9 mouse cellular contexts compared by ENCODE assay signal in genomic region chr4:97777706-97778176, GRCm38 (mm10). TPM values are rescaled to one million over a fixed set of nuclear protein-coding genes. Genes with fewer than 3 reads are reported as not detected.
DNase-seq lines count a peak whose midpoint lies in the region; ATAC-seq and TF ChIP-seq lines count a peak whose summit lies in the region.
"Had no signal": no experiment of that assay in that cellular context is flagged by ENCODE, and none has a peak within 500 bp of the region (broad histone marks: within the 10 kb centered on the region; RNA-seq: fewer than 3 reads in every experiment).

E130114P18Rik (minus strand) TSS chr4:97778078.

- no peaks in the 10 kb centered on the region for H3K27me3 ChIP-seq in G1E (ENCODE audit: insufficient read depth, low read length)
- no peaks in the 10 kb centered on the region for H3K27me3 ChIP-seq in forebrain, embryonic 15.5 days

- H3K4me3 ChIP-seq in G1E (ENCODE audit: low read depth, low read length) = peak within 1 kb of the TSS; percentile 64
- H3K4me3 ChIP-seq in forebrain, embryonic 15.5 days = peak within 1 kb of the TSS; percentile 83

- ATAC-seq in G1E (ENCODE audit: extremely low read depth, insufficient number of reproducible peaks, low FRiP score, poor library complexity, severe bottlenecking) = no peak
- peak; percentile 68 for ATAC-seq in forebrain, embryonic 15.5 days (replicated peaks)

- H3K4me1 ChIP-seq in G1E (ENCODE audit: insufficient read depth, low read depth, low read length) = no peaks in the 10 kb centered on the region
- peaks cover 45% of the 10 kb centered on the region for H3K4me1 ChIP-seq in forebrain, embryonic 15.5 days

- WGBS in forebrain, embryonic 15.5 days = 1% methylated on average over 35 of the region's 37 CpGs

- peaks cover 16% of the 10 kb centered on the region for H3K9me3 ChIP-seq in G1E (replicated peaks)
- H3K9me3 ChIP-seq in forebrain, embryonic 15.5 days = no peaks in the 10 kb centered on the region

- peak within 1 kb of the TSS; percentile 55 for H3K4me2 ChIP-seq in forebrain, embryonic 15.5 days (replicated peaks)

- peak within 1 kb of the TSS; percentile 97 for H3K27ac ChIP-seq in forebrain, embryonic 15.5 days (replicated peaks)

- no peak for TF ChIP-seq CTCF in G1E (IDR thresholded peaks at IDR 0.05; ENCODE audit: low read depth, low read length)

- no peak for DNase-seq in G1E (ENCODE audit: low spot score)
- peak; percentile 65 for DNase-seq in cerebellum, adult 11 months
- DNase-seq in heart, postnatal 36 days = peak; percentile 65 to 74
- DNase-seq in kidney, postnatal 36 days = peak; percentile 84
- DNase-seq in lung, postnatal 14 days = peak; percentile 60
- DNase-seq in ovary, postnatal 36 days (ENCODE audit: low spot score) = peak; percentile 69
- peak; percentile 51 for DNase-seq in thymus, postnatal 4 days

- peak within 1 kb of the TSS; percentile 92 for H3K9ac ChIP-seq in forebrain, embryonic 15.5 days (replicated peaks)

- intact Hi-C loops in heart, postnatal 36 days (cut with DNase I) = loop anchor here (1.0 to 5.0 kb wide), 6 partner anchors 91 to 329 kb away; no protein-coding TSS in a partner anchor

- H3K36me3 ChIP-seq in G1E (replicated peaks) = no peaks in the 10 kb centered on the region
- H3K36me3 ChIP-seq in forebrain, embryonic 15.5 days = no peaks in the 10 kb centered on the region

RNA-seq across cellular contexts. Expression of gene E130114P18Rik, which starts in this region (rescaled TPM):
- total RNA-seq in G1E (2014; fragmentation: Nextera tagmentation) = not detected in 2 replicates
- total RNA-seq in G1E (2017) = 0.11 TPM in 1 of 2 replicates, not detected in the other
- polyA plus RNA-seq in G1E (2012) = not detected in 2 replicates
- 39.8 and 45.7 TPM in 2 replicates for polyA plus RNA-seq in forebrain, embryonic 15.5 days (2015; fragmentation: Nextera tagmentation; extraction: Ambion mirVana)
- total RNA-seq in heart, postnatal 36 days (2021) = under 1 TPM in 1 of 2 experiments, not detected in 1; 0.28 TPM
- total RNA-seq: common myeloid progenitor, adult 5-6 weeks had no signal

Comparison
In these comparisons a context has a peak if more than half of its experiments do, and no peak if none do; other contexts are left out.
1. RNA of gene E130114P18Rik (polyA plus RNA-seq): 39.8 to 45.7 TPM in forebrain, embryonic 15.5 days; not detected in G1E; every median in the first group is over 10 times any median in the second.
2. Peak in DNase-seq in heart, postnatal 36 days; RNA of the gene not detected or under 1 TPM.